Mouse (Mus musculus) hindbrain, embryonic 13.5 days (tissue): ENCODE measurements around the gene Arntl. TPM values are rescaled to one million over a fixed set of nuclear protein-coding genes. Genes with fewer than 3 reads are reported as not detected.

Experiments used
- ATAC-seq: fragments of 200-750 bp; cut with Nextera tagmentation; 2 replicates; pipeline ENCODE4 v1.8.0; 2017; ENCODE audit warnings: moderate TSS enrichment; ENCODE audit not compliant: low FRiP score
- H3K27ac ChIP-seq: fragments of 300-500 bp; sonication (generic); 2 replicates; pipeline ENCODE4 v1.5.1; 2015; ENCODE audit warnings: inconsistent platforms, mild to moderate bottlenecking, moderate library complexity
- H3K27me3 ChIP-seq: fragments of 300-500 bp; sonication (generic); 2 replicates; pipeline ENCODE4 v1.6.1; 2015; ENCODE audit warnings: mild to moderate bottlenecking, inconsistent platforms
- H3K36me3 ChIP-seq: fragments of 300-500 bp; sonication (generic); 2 replicates; pipeline ENCODE4 v1.6.1; 2015; ENCODE audit warnings: mild to moderate bottlenecking, inconsistent platforms
- H3K4me1 ChIP-seq: fragments of 300-500 bp; sonication (generic); replicated peaks from 2 replicates; pipeline ENCODE4 v1.6.1; 2015; ENCODE audit warnings: inconsistent platforms
- H3K4me2 ChIP-seq: fragments of 300-500 bp; sonication (generic); 2 replicates; pipeline ENCODE4 v1.6.1; 2015; ENCODE audit warnings: inconsistent platforms, mild to moderate bottlenecking, moderate library complexity
- H3K4me3 ChIP-seq: fragments of 300-500 bp; sonication (generic); 2 replicates; pipeline ENCODE4 v1.5.1; 2015; ENCODE audit warnings: mild to moderate bottlenecking, inconsistent platforms
- H3K9ac ChIP-seq: fragments of 300-500 bp; sonication (generic); 2 replicates; pipeline ENCODE4 v1.6.1; 2015; ENCODE audit warnings: mild to moderate bottlenecking, inconsistent platforms
- H3K9me3 ChIP-seq: fragments of 300-500 bp; sonication (generic); 2 replicates; pipeline ENCODE4 v1.6.1; 2016; ENCODE audit warnings: inconsistent platforms
- WGBS: fragments of 180-500 bp; shearing (Covaris S2); methylation state at CpG from one replicate; pipeline ENCODE4 v1.1.7; 2015; 5-methylcytosine and 5-hydroxymethylcytosine counted together
- polyA plus RNA-seq: library from polyadenylated mRNA; unstranded; fragments of >200 nt; fragmentation: Nextera tagmentation; extraction: Ambion mirVana; gene quantifications from 2 replicates; pipeline ENCODE4 v1.2.1, GENCODE M21; 2015

Arntl gene
- polyA plus RNA-seq, 1 experiment from 2014 or later: 13.2 TPM

GRCm38 (mm10) chr7:113241901-113242661 lies 34.8 kb downstream of the Arntl start:
- peaks cover 37% of the 10 kb centered on the region for H3K4me1 ChIP-seq
- no peaks in the 10 kb centered on the region for H3K9me3 ChIP-seq
- ATAC-seq: no peak
- 75% methylated on average over 12 of the region's 12 CpGs for WGBS
- H3K36me3 ChIP-seq: no peaks in the 10 kb centered on the region
- H3K4me3 ChIP-seq: no peak overlapping the region
- H3K27me3 ChIP-seq: no peaks in the 10 kb centered on the region
- H3K27ac ChIP-seq: peak overlapping the region; percentile 64
- no peak overlapping the region for H3K4me2 ChIP-seq
- H3K9ac ChIP-seq: 0 out of 2 replicates have a peak overlapping the region, but pooled peaks have one; percentile 24

DNA sequence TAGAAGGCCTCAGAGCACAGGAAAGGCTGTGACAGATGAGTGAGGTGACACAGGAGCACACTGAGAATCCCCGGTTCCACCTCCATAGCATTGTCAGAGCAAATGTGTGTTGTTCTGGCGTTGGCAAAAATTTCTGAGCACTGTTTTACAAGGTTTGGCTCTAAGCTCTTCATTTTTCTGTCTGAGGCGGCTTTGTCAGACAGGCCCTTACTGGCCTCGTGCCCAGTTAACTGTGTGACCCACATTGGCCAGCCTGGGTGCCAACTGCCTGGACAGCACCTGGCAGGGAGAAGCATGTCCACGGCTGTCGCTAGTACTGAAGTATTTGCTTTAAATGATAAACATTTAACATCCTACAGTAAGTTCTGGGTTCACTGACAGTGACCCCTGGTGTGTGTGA lies 35.4 kb downstream of the Arntl start:
- Histone ChIP-seq H3K27ac (peak overlapping the region; percentile 64), H3K36me3 (no peaks in the 10 kb centered on the region)

DNA sequence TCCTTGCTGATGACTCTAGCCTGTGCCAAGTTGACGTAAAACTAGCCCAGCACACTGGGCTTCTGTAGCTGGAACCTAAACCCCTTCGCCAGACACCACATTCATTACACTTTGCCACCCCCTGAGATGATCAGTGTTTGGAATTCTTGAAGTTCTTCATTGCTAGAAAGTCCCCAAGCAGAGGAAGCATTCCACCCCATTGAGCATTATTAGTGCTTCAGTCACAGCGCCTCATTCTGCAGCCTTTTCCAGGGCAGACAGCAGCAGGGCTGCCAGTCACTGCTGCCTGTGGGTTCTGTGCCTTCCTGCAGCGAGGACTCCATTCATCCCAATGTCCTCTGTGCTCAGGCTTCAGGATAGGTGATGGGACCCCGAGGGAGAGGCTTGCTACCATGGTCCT lies 37.9 kb downstream of the Arntl start:
- Histone ChIP-seq H3K27me3 (no peaks in the 10 kb centered on the region), H3K4me3 (no peak overlapping the region), H3K4me1 (peaks cover 57% of the 10 kb centered on the region), H3K36me3 (no peaks in the 10 kb centered on the region), H3K27ac (no peak overlapping the region), H3K9ac (no peak overlapping the region), H3K4me2 (no peak overlapping the region), H3K9me3 (no peaks in the 10 kb centered on the region)
- ATAC-seq: no peak
- WGBS: 63% methylated on average over 5 of the region's 5 CpGs

More for the DNA sequence above, 35.4 kb downstream of the Arntl start:
- no peaks in the 10 kb centered on the region for H3K27me3 ChIP-seq
- ATAC-seq: no peak
- WGBS: 69% methylated on average over 6 of the region's 6 CpGs
- H3K4me3 ChIP-seq: no peak overlapping the region
- no peak overlapping the region for H3K4me2 ChIP-seq
- 0 out of 2 replicates have a peak overlapping the region, but pooled peaks have one; percentile 24 for H3K9ac ChIP-seq
- peaks cover 40% of the 10 kb centered on the region for H3K4me1 ChIP-seq
- no peaks in the 10 kb centered on the region for H3K9me3 ChIP-seq

- Histone ChIP-seq H3K27ac (no peak overlapping the region), H3K4me3 (no peak overlapping the region), H3K4me2 (no peak overlapping the region), H3K4me1 (peaks cover 62% of the 10 kb centered on the region), H3K36me3 (no peaks in the 10 kb centered on the region), H3K9me3 (no peaks in the 10 kb centered on the region), H3K9ac (no peak overlapping the region), H3K27me3 (no peaks in the 10 kb centered on the region)
- WGBS: 91% methylated on average over 4 of the region's 4 CpGs
- ATAC-seq: no peak
Observed at GRCm38 (mm10) chr7:113246512-113246911, 39.2 kb downstream of the Arntl start.

DNA sequence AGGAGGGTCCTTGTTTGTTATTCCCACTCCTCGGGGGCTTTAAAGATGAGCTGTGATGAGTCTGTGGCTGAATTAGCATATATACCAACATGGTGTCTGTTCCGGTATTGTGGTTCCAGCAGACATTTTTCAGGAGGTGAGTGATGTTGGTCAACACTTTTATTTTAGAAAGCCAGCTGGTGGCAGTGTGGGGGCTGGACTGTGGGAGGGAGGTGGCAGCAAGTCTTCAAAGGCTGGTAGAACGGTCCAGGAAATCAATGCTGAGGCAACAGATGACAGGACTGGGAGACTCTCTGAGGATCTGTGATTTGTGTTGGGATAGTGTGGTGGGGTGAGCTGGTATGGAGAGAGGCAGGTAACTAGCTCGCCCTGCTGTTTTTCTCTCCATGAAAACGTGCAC lies 39.9 kb downstream of the Arntl start:
- ATAC-seq: no peak
- Histone ChIP-seq H3K9me3 (no peaks in the 10 kb centered on the region), H3K27ac (no peak overlapping the region), H3K4me2 (no peak overlapping the region), H3K4me1 (peaks cover 62% of the 10 kb centered on the region), H3K36me3 (no peaks in the 10 kb centered on the region), H3K4me3 (no peak overlapping the region), H3K9ac (no peak overlapping the region), H3K27me3 (no peaks in the 10 kb centered on the region)
- WGBS: 74% methylated on average over 5 of the region's 5 CpGs

- H3K27me3 ChIP-seq: no peaks in the 10 kb centered on the region
- no peaks in the 10 kb centered on the region for H3K36me3 ChIP-seq
- WGBS: 55% methylated on average over 16 of the region's 16 CpGs
- H3K9ac ChIP-seq: no peak overlapping the region
- H3K4me1 ChIP-seq: peaks cover 63% of the 10 kb centered on the region
- no peak for ATAC-seq
- no peak overlapping the region for H3K4me2 ChIP-seq
- peak overlapping the region; percentile 79 for H3K27ac ChIP-seq
- no peaks in the 10 kb centered on the region for H3K9me3 ChIP-seq
- no peak overlapping the region for H3K4me3 ChIP-seq
Observed at GRCm38 (mm10) chr7:113249134-113249825, 42.0 kb downstream of the Arntl start.

DNA sequence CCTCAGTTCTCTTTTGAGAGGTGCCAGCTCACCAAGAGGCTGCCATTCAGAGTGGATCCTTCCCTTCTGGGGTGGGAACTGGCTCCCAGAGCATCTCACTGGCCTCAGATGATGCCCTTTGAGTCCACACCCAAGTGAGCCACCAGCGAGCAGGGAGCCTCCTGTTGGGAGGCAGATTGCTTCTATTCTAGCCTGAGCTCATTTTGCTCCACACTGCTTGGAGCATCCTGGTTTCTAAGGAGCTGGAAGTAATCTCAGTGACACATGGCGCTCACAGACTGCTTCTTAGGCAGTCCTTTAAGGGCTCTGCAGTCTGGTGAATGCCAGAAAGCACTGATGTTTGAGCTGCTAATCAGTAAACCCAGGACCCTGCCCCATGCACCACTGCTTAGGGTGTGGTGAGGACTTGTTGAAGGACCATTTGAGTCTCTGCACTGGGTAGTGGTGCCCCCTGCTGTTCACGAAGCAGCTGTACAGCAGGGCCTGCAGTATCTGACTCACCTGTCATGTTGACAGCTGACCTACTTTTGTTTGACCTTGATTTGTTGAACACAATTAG lies 43.2 kb downstream of the Arntl start:
- Histone ChIP-seq H3K27me3 (no peaks in the 10 kb centered on the region), H3K36me3 (no peaks in the 10 kb centered on the region), H3K4me2 (no peak overlapping the region), H3K9me3 (no peaks in the 10 kb centered on the region), H3K9ac (peak overlapping the region; percentile 35; the same call in 1 of the 2 replicates), H3K4me1 (peaks cover 54% of the 10 kb centered on the region), H3K4me3 (no peak overlapping the region), H3K27ac (peak overlapping the region; percentile 79)
- 50% methylated on average over 3 of the region's 3 CpGs for WGBS
- ATAC-seq: peak; percentile 65

DNA sequence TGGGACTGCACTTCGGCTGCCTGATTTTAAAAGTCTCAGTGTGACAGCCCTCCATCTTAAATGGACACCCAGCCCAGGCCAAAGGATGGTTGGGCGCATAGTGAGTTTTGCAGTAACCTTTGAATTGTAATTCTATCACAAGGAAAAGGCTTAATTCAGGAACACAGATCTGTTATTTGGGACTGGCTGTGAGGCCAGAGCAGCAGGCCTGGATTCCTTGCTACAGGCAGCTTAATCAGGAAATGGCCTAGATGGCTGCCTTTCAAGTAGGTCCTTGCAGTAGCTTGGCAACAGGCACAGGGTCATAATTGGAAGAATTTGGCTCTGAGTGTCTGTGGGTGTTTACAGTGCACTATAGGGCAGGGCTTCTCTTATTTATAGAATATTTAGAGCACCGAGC lies 43.7 kb downstream of the Arntl start:
- Histone ChIP-seq H3K9me3 (no peaks in the 10 kb centered on the region), H3K4me2 (no peak overlapping the region), H3K4me3 (no peak overlapping the region), H3K4me1 (peaks cover 51% of the 10 kb centered on the region), H3K9ac (no peak overlapping the region), H3K27me3 (no peaks in the 10 kb centered on the region), H3K27ac (peak overlapping the region; percentile 79), H3K36me3 (no peaks in the 10 kb centered on the region)
- 55% methylated on average over 3 of the region's 3 CpGs for WGBS
- ATAC-seq: peak; percentile 59

GRCm38 (mm10) chr7:113251554-113251953 lies 44.3 kb downstream of the Arntl start:
- H3K4me1 ChIP-seq: peaks cover 47% of the 10 kb centered on the region
- ATAC-seq: peak; percentile 25; the same call in 1 of the 2 replicates
- no peaks in the 10 kb centered on the region for H3K36me3 ChIP-seq
- no peak overlapping the region for H3K9ac ChIP-seq
- H3K27ac ChIP-seq: peak overlapping the region; percentile 72
- H3K4me2 ChIP-seq: no peak overlapping the region
- no peak overlapping the region for H3K4me3 ChIP-seq
- no peaks in the 10 kb centered on the region for H3K27me3 ChIP-seq
- 72% methylated on average over 6 of the region's 6 CpGs for WGBS
- no peaks in the 10 kb centered on the region for H3K9me3 ChIP-seq

DNA sequence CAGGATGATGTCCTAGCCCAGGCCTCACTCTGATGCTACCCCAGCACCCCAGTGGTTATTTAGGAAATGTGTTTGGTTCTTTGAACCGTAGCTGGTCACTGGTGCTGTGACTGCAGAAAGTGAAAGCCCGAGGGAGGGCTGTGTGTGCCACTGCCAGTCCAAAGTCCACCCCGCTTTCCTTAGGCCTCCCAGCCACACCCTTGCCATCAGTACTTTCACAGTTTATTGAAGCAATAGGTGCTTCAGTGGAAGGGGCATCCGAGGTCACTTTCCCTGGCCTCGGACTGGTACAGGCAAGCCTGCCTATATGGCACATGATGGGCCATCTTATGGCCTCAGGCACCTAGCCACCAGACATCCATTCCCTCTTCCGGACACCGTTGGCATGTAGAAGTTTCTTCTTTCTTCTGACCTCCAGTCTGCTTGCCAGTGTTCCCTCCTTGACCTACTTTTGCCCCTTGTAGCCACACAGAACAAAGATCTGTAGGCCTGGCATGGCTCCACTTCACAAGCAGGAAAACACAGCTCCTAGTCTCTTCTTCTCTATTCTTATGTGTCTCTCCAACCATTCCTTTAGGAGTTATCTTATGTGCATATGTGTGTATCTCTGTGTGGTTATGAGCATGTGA lies 46.6 kb downstream of the Arntl start:
- Histone ChIP-seq H3K4me3 (no peak overlapping the region), H3K36me3 (no peaks in the 10 kb centered on the region), H3K9ac (no peak overlapping the region), H3K4me2 (no peak overlapping the region), H3K27me3 (no peaks in the 10 kb centered on the region), H3K4me1 (peaks cover 38% of the 10 kb centered on the region), H3K9me3 (no peaks in the 10 kb centered on the region), H3K27ac (no peak overlapping the region)
- ATAC-seq: no peak
- 93% methylated on average over 7 of the region's 7 CpGs for WGBS

GRCm38 (mm10) chr7:113256046-113256445 lies 48.8 kb downstream of the Arntl start:
- H3K4me3 ChIP-seq: no peak overlapping the region
- ATAC-seq: no peak
- H3K9me3 ChIP-seq: no peaks in the 10 kb centered on the region
- H3K9ac ChIP-seq: no peak overlapping the region
- peaks cover 23% of the 10 kb centered on the region for H3K4me1 ChIP-seq
- H3K27ac ChIP-seq: no peak overlapping the region
- 50% methylated on average over 4 of the region's 4 CpGs for WGBS
- no peaks in the 10 kb centered on the region for H3K36me3 ChIP-seq
- no peaks in the 10 kb centered on the region for H3K27me3 ChIP-seq
- H3K4me2 ChIP-seq: no peak overlapping the region

- Histone ChIP-seq H3K9me3 (no peaks in the 10 kb centered on the region), H3K27ac (no peak overlapping the region), H3K4me2 (no peak overlapping the region), H3K27me3 (no peaks in the 10 kb centered on the region), H3K9ac (no peak overlapping the region), H3K36me3 (no peaks in the 10 kb centered on the region), H3K4me1 (peaks cover 6% of the 10 kb centered on the region; the same call in 1 of the 2 replicates), H3K4me3 (no peak overlapping the region)
- no peak for ATAC-seq
- 77% methylated on average over 4 of the region's 4 CpGs for WGBS
Observed at GRCm38 (mm10) chr7:113258430-113258829, 51.2 kb downstream of the Arntl start.
